Mouse (Mus musculus) myocyte (in vitro differentiated cells): ENCODE data around the gene Adgrg6.

ENCODE experiments used
- E2F4 ChIP-seq: IDR thresholded peaks from one replicate; pipeline ENCODE4 v1.6.1; 2011; ENCODE audit warnings: mild to moderate bottlenecking, control low read depth, moderate library complexity; ENCODE audit not compliant: insufficient read depth
- MYOD1 ChIP-seq, 3 experiments: IDR thresholded peaks; one replicate each; pipeline ENCODE4 v1.6.1; 2011; ENCODE audit warnings: control low read depth in 2 of 3, low read depth in 2 of 3, mild to moderate bottlenecking in 2 of 3, moderate library complexity in 1 of 3; ENCODE audit not compliant: insufficient read length in 2 of 3, control insufficient read depth in 1 of 3
- POLR2A ChIP-seq: IDR thresholded peaks from one replicate; pipeline ENCODE4 v1.6.1; 2011; ENCODE audit warnings: low read depth, mild to moderate bottlenecking, control low read depth, moderate library complexity; ENCODE audit not compliant: insufficient read length
- POLR2AphosphoS2 ChIP-seq: IDR thresholded peaks from one replicate; pipeline ENCODE4 v1.6.1; 2011; ENCODE audit warnings: low read depth, control low read depth; ENCODE audit not compliant: insufficient read length
- TCF3 ChIP-seq: IDR thresholded peaks from one replicate; pipeline ENCODE4 v1.6.1; 2011; ENCODE audit warnings: low read depth, control low read depth; ENCODE audit not compliant: insufficient read length

- TF ChIP-seq POLR2A (no peak), MYOD1 (IDR thresholded peaks at IDR 0.05; ENCODE audit: control insufficient read depth in 1 of 3, insufficient read length in 2 of 3, low read depth in 2 of 3) (no peak), POLR2AphosphoS2 (no peak), E2F4 (no peak), TCF3 (no peak)
Observed at GRCm38 (mm10) chr10:14522729-14523128, 22.7 kb downstream of the Adgrg6 start.
